Mouse (Mus musculus): ENCODE measurements around the gene Man2c1. TPM values are rescaled to one million over a fixed set of nuclear protein-coding genes. Genes with fewer than 3 reads are reported as not detected.

Gene Man2c1
- polyA plus RNA-seq, 1 experiment from 2014 or later = 65.0 TPM

- Histone ChIP-seq H3K9ac (ENCODE audit: low read length) (no peak overlapping the region), H3K27ac (ENCODE audit: low read length) (no peak overlapping the region), H3K4me2 (ENCODE audit: low read depth, low read length) (no peak overlapping the region), H3K36me3 (ENCODE audit: control insufficient read depth, insufficient read depth, low read length) (peaks cover 33% of the 10 kb centered on the region), H3K27me3 (ENCODE audit: control insufficient read depth, insufficient read depth, low read depth, low read length) (no peaks in the 10 kb centered on the region), H3K4me1 (replicated peaks; ENCODE audit: control insufficient read depth, insufficient read depth, low read length) (no peaks in the 10 kb centered on the region), H3K4me3 (ENCODE audit: low read length) (no peak overlapping the region), H3K9me3 (ENCODE audit: control insufficient read depth, low read length) (no peaks in the 10 kb centered on the region)
- WGBS = 81% methylated on average over 17 of the region's 17 CpGs
- ATAC-seq (ENCODE audit: low read depth) = no peak
Measured at GRCm38 (mm10) chr9:57141417-57142353, 11.2 kb downstream of the Man2c1 start.

GRCm38 (mm10) chr9:57143212-57143611 is 12.7 kb downstream of the Man2c1 start:
- Histone ChIP-seq H3K4me2 (ENCODE audit: low read depth, low read length) (no peak overlapping the region), H3K4me1 (replicated peaks; ENCODE audit: control insufficient read depth, insufficient read depth, low read length) (peaks cover 6% of the 10 kb centered on the region; the same call in 1 of the 2 replicates), H3K36me3 (ENCODE audit: control insufficient read depth, insufficient read depth, low read length) (peaks cover 23% of the 10 kb centered on the region; the same call in 1 of the 2 replicates), H3K9me3 (ENCODE audit: control insufficient read depth, low read length) (no peaks in the 10 kb centered on the region), H3K27ac (ENCODE audit: low read length) (no peak overlapping the region), H3K4me3 (ENCODE audit: low read length) (no peak overlapping the region), H3K9ac (ENCODE audit: low read length) (no peak overlapping the region), H3K27me3 (ENCODE audit: control insufficient read depth, insufficient read depth, low read depth, low read length) (no peaks in the 10 kb centered on the region)
- 82% methylated on average over 11 of the region's 11 CpGs for WGBS
- ATAC-seq (ENCODE audit: low read depth) = no peak

GRCm38 (mm10) chr9:57144830-57145229 is 14.3 kb downstream of the Man2c1 start:
- no peak overlapping the region for H3K9ac ChIP-seq (ENCODE audit: low read length)

GRCm38 (mm10) chr9:57146451-57147066 is 16.1 kb downstream of the Man2c1 start:
- Histone ChIP-seq H3K4me3 (ENCODE audit: low read length) (no peak overlapping the region), H3K9me3 (ENCODE audit: control insufficient read depth, low read length) (no peaks in the 10 kb centered on the region), H3K27ac (ENCODE audit: low read length) (no peak overlapping the region), H3K36me3 (ENCODE audit: control insufficient read depth, insufficient read depth, low read length) (peaks cover 5% of the 10 kb centered on the region; the same call in 1 of the 2 replicates), H3K4me1 (replicated peaks; ENCODE audit: control insufficient read depth, insufficient read depth, low read length) (peaks cover 6% of the 10 kb centered on the region; the same call in 1 of the 2 replicates), H3K4me2 (ENCODE audit: low read depth, low read length) (no peak overlapping the region), H3K9ac (ENCODE audit: low read length) (no peak overlapping the region), H3K27me3 (ENCODE audit: control insufficient read depth, insufficient read depth, low read depth, low read length) (no peaks in the 10 kb centered on the region)
- WGBS = 80% methylated on average over 17 of the region's 17 CpGs
- ATAC-seq (ENCODE audit: low read depth) = no peak

More at GRCm38 (mm10) chr9:57144830-57145229, 14.3 kb downstream of the Man2c1 start:
- Histone ChIP-seq H3K9me3 (ENCODE audit: control insufficient read depth, low read length) (no peaks in the 10 kb centered on the region), H3K4me1 (replicated peaks; ENCODE audit: control insufficient read depth, insufficient read depth, low read length) (peaks cover 6% of the 10 kb centered on the region; the same call in 1 of the 2 replicates), H3K4me2 (ENCODE audit: low read depth, low read length) (no peak overlapping the region), H3K36me3 (ENCODE audit: control insufficient read depth, insufficient read depth, low read length) (peaks cover 16% of the 10 kb centered on the region; the same call in 1 of the 2 replicates), H3K4me3 (ENCODE audit: low read length) (no peak overlapping the region), H3K27me3 (ENCODE audit: control insufficient read depth, insufficient read depth, low read depth, low read length) (no peaks in the 10 kb centered on the region), H3K27ac (ENCODE audit: low read length) (no peak overlapping the region)
- ATAC-seq (ENCODE audit: low read depth) = no peak
- 90% methylated on average over 8 of the region's 8 CpGs for WGBS

GRCm38 (mm10) chr9:57147205-57148143 is 17.0 kb downstream of the Man2c1 start:
- ATAC-seq (ENCODE audit: low read depth) = peak; percentile 52

GRCm38 (mm10) chr9:57148144-57148878 is 17.8 kb downstream of the Man2c1 start, which contains the start of gene Neil1:
Gene Neil1 (minus strand): TSS chr9:57148305.
- Histone ChIP-seq H3K9me3 (ENCODE audit: control insufficient read depth, low read length) (no peaks in the 10 kb centered on the region), H3K4me2 (ENCODE audit: low read depth, low read length) (peak within 1 kb of the TSS; percentile 86), H3K4me1 (replicated peaks; ENCODE audit: control insufficient read depth, insufficient read depth, low read length) (peaks cover 6% of the 10 kb centered on the region; the same call in 1 of the 2 replicates), H3K27me3 (ENCODE audit: control insufficient read depth, insufficient read depth, low read depth, low read length) (no peaks in the 10 kb centered on the region), H3K36me3 (ENCODE audit: control insufficient read depth, insufficient read depth, low read length) (no peaks in the 10 kb centered on the region), H3K9ac (ENCODE audit: low read length) (peak within 1 kb of the TSS; percentile 84), H3K27ac (ENCODE audit: low read length) (peak within 1 kb of the TSS; percentile 92), H3K4me3 (ENCODE audit: low read length) (peak within 1 kb of the TSS; percentile 59)
- WGBS = under 1% methylated on average over 27 of the region's 27 CpGs
- ATAC-seq (ENCODE audit: low read depth) = peak; percentile 95

More at GRCm38 (mm10) chr9:57147205-57148143, 17.0 kb downstream of the Man2c1 start:
- Histone ChIP-seq H3K4me1 (replicated peaks; ENCODE audit: control insufficient read depth, insufficient read depth, low read length) (peaks cover 6% of the 10 kb centered on the region; the same call in 1 of the 2 replicates), H3K9me3 (ENCODE audit: control insufficient read depth, low read length) (no peaks in the 10 kb centered on the region), H3K27me3 (ENCODE audit: control insufficient read depth, insufficient read depth, low read depth, low read length) (no peaks in the 10 kb centered on the region), H3K9ac (ENCODE audit: low read length) (peak overlapping the region; percentile 84), H3K4me3 (ENCODE audit: low read length) (peak overlapping the region; percentile 59), H3K27ac (ENCODE audit: low read length) (peak overlapping the region; percentile 92), H3K36me3 (ENCODE audit: control insufficient read depth, insufficient read depth, low read length) (peaks cover under 1% of the 10 kb centered on the region; the same call in 1 of the 2 replicates), H3K4me2 (ENCODE audit: low read depth, low read length) (peak overlapping the region; percentile 86)
- 6% methylated on average over 19 of the region's 19 CpGs for WGBS

GRCm38 (mm10) chr9:57149021-57149420 is 18.5 kb downstream of the Man2c1 start:
- 63% methylated on average over 6 of the region's 6 CpGs for WGBS
- Histone ChIP-seq H3K9ac (ENCODE audit: low read length) (peak overlapping the region; percentile 84; the same call in 1 of the 2 replicates), H3K27me3 (ENCODE audit: control insufficient read depth, insufficient read depth, low read depth, low read length) (no peaks in the 10 kb centered on the region), H3K4me3 (ENCODE audit: low read length) (peak overlapping the region; percentile 59; the same call in 1 of the 2 replicates), H3K4me2 (ENCODE audit: low read depth, low read length) (peak overlapping the region; percentile 86), H3K4me1 (replicated peaks; ENCODE audit: control insufficient read depth, insufficient read depth, low read length) (peaks cover 6% of the 10 kb centered on the region; the same call in 1 of the 2 replicates), H3K27ac (ENCODE audit: low read length) (peak overlapping the region; percentile 92; the same call in 1 of the 2 replicates), H3K36me3 (ENCODE audit: control insufficient read depth, insufficient read depth, low read length) (no peaks in the 10 kb centered on the region), H3K9me3 (ENCODE audit: control insufficient read depth, low read length) (no peaks in the 10 kb centered on the region)
- no peak for ATAC-seq (ENCODE audit: low read depth)

GRCm38 (mm10) chr9:57150192-57150591 is 19.7 kb downstream of the Man2c1 start:
- 76% methylated on average over 5 of the region's 5 CpGs for WGBS
- ATAC-seq (ENCODE audit: low read depth) = no peak
- no peak overlapping the region for H3K27ac ChIP-seq (ENCODE audit: low read length)
- H3K9me3 ChIP-seq (ENCODE audit: control insufficient read depth, low read length) = no peaks in the 10 kb centered on the region
- peaks cover 6% of the 10 kb centered on the region; the same call in 1 of the 2 replicates for H3K4me1 ChIP-seq (replicated peaks; ENCODE audit: control insufficient read depth, insufficient read depth, low read length)
- H3K27me3 ChIP-seq (ENCODE audit: control insufficient read depth, insufficient read depth, low read depth, low read length) = no peaks in the 10 kb centered on the region
- no peak overlapping the region for H3K9ac ChIP-seq (ENCODE audit: low read length)
- no peaks in the 10 kb centered on the region; the same call in 1 of the 2 replicates for H3K36me3 ChIP-seq (ENCODE audit: control insufficient read depth, insufficient read depth, low read length)
- no peak overlapping the region for H3K4me2 ChIP-seq (ENCODE audit: low read depth, low read length)
- H3K4me3 ChIP-seq (ENCODE audit: low read length) = no peak overlapping the region
